Mouse (Mus musculus) intestine, embryonic 15.5 days (tissue): Measurements from ENCODE around the gene B3gnt3. TPM values are rescaled to one million over a fixed set of nuclear protein-coding genes. Genes with fewer than 3 reads are reported as not detected.

Experiments
- ATAC-seq: fragments of 200-750 bp; cut with Nextera tagmentation; 2 replicates; pipeline ENCODE4 v1.8.0; 2017; ENCODE audit warnings: moderate TSS enrichment, moderate library complexity
- H3K27ac ChIP-seq: fragments of 300-500 bp; sonication (generic); 2 replicates; pipeline ENCODE4 v1.5.1; 2015; ENCODE audit warnings: mild to moderate bottlenecking, inconsistent platforms
- H3K27me3 ChIP-seq: fragments of 300-500 bp; sonication (generic); replicated peaks from 2 replicates; pipeline ENCODE4 v1.6.1; 2015; ENCODE audit warnings: inconsistent platforms
- H3K36me3 ChIP-seq: fragments of 300-500 bp; sonication (generic); 2 replicates; pipeline ENCODE4 v1.6.1; 2015; ENCODE audit warnings: inconsistent platforms
- H3K4me1 ChIP-seq: fragments of 300-500 bp; sonication (generic); replicated peaks from 2 replicates; pipeline ENCODE4 v1.6.1; 2015; ENCODE audit warnings: inconsistent platforms
- H3K4me2 ChIP-seq: fragments of 300-500 bp; sonication (generic); replicated peaks from 2 replicates; pipeline ENCODE4 v1.6.1; 2015; ENCODE audit warnings: mild to moderate bottlenecking, inconsistent platforms
- H3K4me3 ChIP-seq: fragments of 300-500 bp; sonication (generic); replicated peaks from 2 replicates; pipeline ENCODE4 v1.5.1; 2015; ENCODE audit warnings: inconsistent platforms
- H3K9ac ChIP-seq: fragments of 300-500 bp; sonication (generic); 2 replicates; pipeline ENCODE4 v1.6.1; 2015; ENCODE audit warnings: inconsistent platforms
- H3K9me3 ChIP-seq: fragments of 300-500 bp; sonication (generic); 2 replicates; pipeline ENCODE4 v1.6.1; 2016; ENCODE audit warnings: inconsistent platforms
- WGBS: fragments of 180-500 bp; shearing (Covaris S2); methylation state at CpG from one replicate; pipeline ENCODE4 v1.1.7; 2015; 5-methylcytosine and 5-hydroxymethylcytosine counted together
- polyA plus RNA-seq: library from polyadenylated mRNA; unstranded; fragments of >200 nt; fragmentation: Nextera tagmentation; extraction: Ambion mirVana; gene quantifications from 2 replicates; pipeline ENCODE4 v1.2.1, GENCODE M21; 2015

B3gnt3 gene
- polyA plus RNA-seq, 1 experiment from 2014 or later = 16.0 TPM

DNA sequence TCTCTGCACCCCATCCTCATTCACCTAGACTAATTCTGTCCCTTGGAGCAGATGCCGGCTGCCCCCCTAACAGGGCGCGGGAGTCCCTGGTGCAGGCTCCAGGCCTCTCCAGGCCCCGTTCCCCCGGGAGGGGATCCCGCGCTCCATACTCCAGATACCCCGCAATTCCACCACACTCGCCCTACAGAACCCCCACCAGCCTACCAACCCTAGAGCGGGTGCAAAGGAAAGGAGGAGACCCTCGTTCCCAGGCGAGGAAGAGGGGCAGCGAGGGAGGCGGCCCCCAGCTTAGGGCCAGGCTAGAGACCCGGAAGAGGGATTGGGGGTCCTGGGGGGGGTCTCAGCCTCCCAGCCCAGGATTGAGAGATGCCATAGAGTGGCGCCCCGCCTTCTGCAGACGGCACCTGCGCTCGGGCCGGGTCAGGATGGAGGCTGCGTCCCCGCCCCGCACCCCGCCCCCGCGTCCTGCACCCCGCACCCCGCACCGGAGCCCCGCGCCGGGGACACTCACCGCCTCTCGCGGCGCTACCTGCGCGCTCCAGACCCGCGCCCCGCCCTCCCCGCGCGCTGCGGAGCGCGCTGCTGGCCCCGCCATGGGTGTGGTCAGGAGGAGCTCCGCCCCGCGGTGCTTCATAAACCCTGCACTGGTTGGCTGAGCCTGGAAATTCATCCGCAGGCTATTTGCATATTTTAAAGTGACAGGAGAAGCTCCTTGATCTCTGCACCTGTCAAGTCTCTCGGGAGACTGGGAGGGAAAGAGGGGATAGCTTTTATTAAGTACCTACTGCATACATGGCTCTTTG lies 23.7 kb upstream of the B3gnt3 start, which contains the start of gene Fcho1:
Fcho1 (minus strand) TSS at position 595 of the 803 bp plus-strand sequence.
- no peaks in the 10 kb centered on the region for H3K9me3 ChIP-seq

DNA sequence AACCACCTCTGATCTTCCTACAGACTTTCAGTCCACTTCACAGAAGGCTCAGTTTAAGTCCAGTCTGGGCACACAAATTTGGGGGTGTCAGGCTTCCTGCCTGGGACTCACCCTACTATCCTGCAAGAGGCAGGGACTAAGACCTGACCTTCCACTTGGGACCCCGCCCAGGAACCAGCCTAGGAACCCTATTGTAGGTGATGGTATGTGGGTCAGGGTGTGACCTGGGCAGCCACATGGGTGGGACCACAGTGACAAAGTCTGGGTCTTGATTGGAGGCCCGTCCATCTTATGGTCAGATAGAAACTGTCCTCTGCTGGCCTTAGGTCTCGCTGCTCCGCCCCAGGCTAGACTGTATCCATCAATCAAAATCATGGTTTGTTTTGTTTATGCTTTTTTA lies 22.8 kb upstream of the B3gnt3 start:
- Histone ChIP-seq H3K36me3 (no peaks in the 10 kb centered on the region), H3K4me2 (no peak overlapping the region), H3K27me3 (peaks cover 5% of the 10 kb centered on the region), H3K4me1 (peaks cover 13% of the 10 kb centered on the region), H3K27ac (no peak overlapping the region), H3K9me3 (no peaks in the 10 kb centered on the region), H3K4me3 (no peak overlapping the region), H3K9ac (no peak overlapping the region)
- WGBS = 56% methylated on average over 4 of the region's 4 CpGs
- no peak for ATAC-seq

More for the DNA sequence above, 23.7 kb upstream of the B3gnt3 start, which contains the start of gene Fcho1:
- Histone ChIP-seq H3K9ac (peak within 1 kb of the TSS; percentile 61), H3K27ac (no peak within 1 kb of the TSS), H3K4me1 (peaks cover 10% of the 10 kb centered on the region), H3K4me2 (peak within 1 kb of the TSS; percentile 92), H3K4me3 (peak within 1 kb of the TSS; percentile 58), H3K36me3 (no peaks in the 10 kb centered on the region), H3K27me3 (peaks cover 5% of the 10 kb centered on the region)
- peak; percentile 93 for ATAC-seq
- under 1% methylated on average over 54 of the region's 54 CpGs for WGBS

DNA sequence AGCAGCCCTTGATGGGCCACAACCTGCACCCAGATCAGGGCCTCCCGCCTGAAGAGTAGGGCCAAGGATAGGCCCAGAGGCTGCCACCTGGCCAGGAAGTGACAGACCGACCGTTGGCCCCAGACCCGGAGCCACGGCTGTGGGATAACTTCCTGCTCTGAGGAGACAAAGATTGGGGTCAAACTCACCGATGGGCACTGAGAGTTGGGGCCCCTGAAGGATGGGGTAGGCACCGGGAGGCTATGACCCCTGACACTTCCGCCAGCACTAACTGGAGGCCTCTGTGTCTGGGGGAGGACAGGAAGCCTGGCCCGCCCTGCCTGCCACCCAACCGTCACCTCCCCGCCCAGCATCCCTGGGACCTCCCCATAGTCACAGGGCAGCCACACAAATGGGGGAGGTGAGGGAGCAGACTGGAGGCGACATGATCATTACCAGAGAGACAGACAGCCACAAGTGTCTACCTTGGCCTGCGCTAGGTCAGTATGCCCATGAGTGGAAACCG lies 21.5 kb upstream of the B3gnt3 start:
- Histone ChIP-seq H3K9ac (no peak overlapping the region), H3K4me1 (peaks cover 10% of the 10 kb centered on the region), H3K9me3 (no peaks in the 10 kb centered on the region), H3K36me3 (no peaks in the 10 kb centered on the region), H3K4me2 (no peak overlapping the region), H3K4me3 (no peak overlapping the region), H3K27ac (no peak overlapping the region), H3K27me3 (peaks cover 5% of the 10 kb centered on the region)
- 64% methylated on average over 14 of the region's 14 CpGs for WGBS
- no peak for ATAC-seq

DNA sequence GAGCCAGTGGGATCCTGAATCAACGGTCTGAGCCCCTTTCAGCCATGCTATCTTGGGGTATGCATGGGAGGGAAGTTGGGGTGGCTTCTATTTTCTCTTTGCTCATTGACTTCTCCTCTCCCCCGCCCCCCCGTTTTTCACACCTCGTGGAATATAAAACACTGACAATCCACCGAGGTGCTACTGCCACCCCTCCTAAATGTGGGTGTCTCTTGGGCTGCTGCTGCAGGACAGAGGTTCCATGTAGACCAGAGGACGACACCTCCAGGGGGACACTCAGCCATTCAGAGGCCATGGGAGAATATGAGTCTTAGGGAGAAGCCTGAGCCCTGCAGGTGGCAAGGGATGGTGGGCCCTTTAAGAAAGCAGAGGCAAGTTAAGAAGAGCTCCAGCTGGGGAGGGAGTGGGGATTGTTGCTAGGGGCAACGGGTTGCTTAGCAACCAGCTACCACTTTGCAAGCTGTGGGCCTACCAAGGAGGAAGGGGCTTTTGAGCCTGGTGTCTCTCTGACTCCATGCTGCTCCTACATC lies 18.4 kb upstream of the B3gnt3 start:
- Histone ChIP-seq H3K4me1 (peaks cover 7% of the 10 kb centered on the region), H3K9ac (no peak overlapping the region), H3K4me2 (no peak overlapping the region), H3K4me3 (no peak overlapping the region), H3K27ac (no peak overlapping the region), H3K9me3 (no peaks in the 10 kb centered on the region), H3K27me3 (peaks cover 2% of the 10 kb centered on the region; the same call in 1 of the 2 replicates), H3K36me3 (no peaks in the 10 kb centered on the region)
- no peak for ATAC-seq
- WGBS = 45% methylated on average over 7 of the region's 7 CpGs

DNA sequence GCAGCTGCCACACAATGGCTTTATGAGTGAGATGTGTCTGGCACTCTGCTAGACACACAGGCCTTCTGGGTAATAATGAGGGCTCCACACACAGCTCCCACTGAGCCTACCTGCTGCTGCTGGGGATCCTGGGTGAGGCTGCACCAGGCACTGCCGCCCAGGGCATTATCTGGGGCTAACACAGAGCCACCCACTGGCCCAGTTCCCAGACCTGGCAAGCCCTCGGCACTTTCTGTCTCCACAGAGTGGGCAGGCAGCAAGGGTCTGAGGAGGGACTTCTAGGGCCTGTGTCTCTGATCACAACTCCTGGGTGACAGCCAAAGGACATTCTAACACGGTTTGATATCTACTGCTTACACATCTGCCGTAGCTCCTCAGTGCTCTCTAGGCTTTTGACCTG lies 17.6 kb upstream of the B3gnt3 start:
- H3K27me3 ChIP-seq = no peaks in the 10 kb centered on the region
- no peaks in the 10 kb centered on the region for H3K9me3 ChIP-seq
- H3K27ac ChIP-seq = no peak overlapping the region
- H3K9ac ChIP-seq = no peak overlapping the region
- H3K36me3 ChIP-seq = no peaks in the 10 kb centered on the region
- H3K4me3 ChIP-seq = no peak overlapping the region
- WGBS = 68% methylated on average over 4 of the region's 4 CpGs
- no peak overlapping the region for H3K4me2 ChIP-seq
- 0 out of 2 replicates have a peak, but pooled peaks cover 5% of the 10 kb centered on the region for H3K4me1 ChIP-seq
- ATAC-seq = no peak

DNA sequence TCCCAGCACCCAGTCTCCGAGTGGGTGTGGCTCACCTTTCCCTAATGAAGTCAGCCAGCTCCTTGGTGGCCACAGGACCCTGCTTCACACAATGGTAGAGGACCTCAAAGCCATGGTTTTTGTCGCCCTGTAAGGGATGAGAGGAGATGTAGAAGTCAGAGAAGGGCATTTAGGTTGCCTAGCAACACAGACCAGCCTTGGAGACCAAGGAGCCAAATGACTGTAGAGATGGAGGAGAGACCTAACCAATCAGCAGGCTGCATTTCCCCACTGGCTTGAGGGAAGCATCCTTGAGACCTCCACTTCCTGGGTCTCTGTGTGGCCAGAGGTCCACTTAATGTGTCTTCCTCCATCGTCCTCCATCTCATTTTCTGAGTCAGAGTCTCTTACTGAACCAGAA lies 16.7 kb upstream of the B3gnt3 start:
- Histone ChIP-seq H3K9ac (no peak overlapping the region), H3K27me3 (no peaks in the 10 kb centered on the region), H3K36me3 (no peaks in the 10 kb centered on the region), H3K9me3 (no peaks in the 10 kb centered on the region), H3K4me2 (no peak overlapping the region), H3K27ac (no peak overlapping the region), H3K4me3 (no peak overlapping the region), H3K4me1 (0 out of 2 replicates have a peak, but pooled peaks cover 5% of the 10 kb centered on the region)
- WGBS = 44% methylated on average over 3 of the region's 3 CpGs
- ATAC-seq = no peak

DNA sequence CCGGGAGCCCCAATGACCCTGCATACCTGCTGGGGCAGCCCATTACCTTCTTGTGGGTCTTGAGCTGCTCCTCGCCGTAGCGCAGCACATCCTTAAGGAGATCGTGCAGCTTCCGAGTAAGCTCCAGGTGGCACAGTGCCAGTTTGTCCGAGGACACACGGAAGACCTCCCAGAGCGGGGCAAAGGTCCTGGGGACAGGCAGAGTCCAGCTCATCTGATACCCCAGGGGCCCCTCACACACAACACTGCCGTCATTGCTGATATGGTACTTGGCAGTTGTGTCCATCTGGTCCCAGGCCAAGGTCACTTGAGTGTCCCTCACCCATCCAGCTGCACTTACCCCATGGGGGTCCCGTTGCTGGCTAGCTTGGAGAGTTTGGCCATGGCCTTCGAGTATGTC lies 15.5 kb upstream of the B3gnt3 start:
- 72% methylated on average over 12 of the region's 12 CpGs for WGBS
- H3K9me3 ChIP-seq = no peaks in the 10 kb centered on the region
- H3K4me3 ChIP-seq = no peak overlapping the region

DNA sequence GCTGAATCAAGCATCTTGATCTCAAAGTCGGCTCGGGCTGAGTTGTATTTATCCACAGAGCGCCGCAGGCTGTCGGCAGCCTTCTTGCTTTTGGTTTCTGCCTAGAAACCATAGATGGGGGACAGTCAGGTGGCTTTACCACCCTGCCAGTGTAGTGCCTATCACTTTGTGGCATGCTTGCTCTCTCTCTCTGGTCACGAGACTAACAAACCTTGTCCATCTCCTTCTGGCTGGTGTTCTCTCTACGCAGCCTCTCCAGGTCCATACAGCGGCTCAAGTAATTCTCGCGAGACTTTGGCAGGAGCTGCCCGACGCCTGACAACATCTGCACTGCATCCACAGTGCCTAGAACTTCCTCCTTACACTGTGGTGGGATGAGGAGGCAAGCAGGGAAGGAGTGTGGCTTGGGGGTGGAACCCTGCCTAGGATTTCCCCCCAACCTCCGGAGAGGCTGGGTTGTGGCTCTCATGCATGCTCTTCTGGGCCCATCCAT lies 15.0 kb upstream of the B3gnt3 start:
- no peaks in the 10 kb centered on the region for H3K27me3 ChIP-seq
- no peak for ATAC-seq
- H3K4me3 ChIP-seq = no peak overlapping the region
- no peak overlapping the region for H3K9ac ChIP-seq
- H3K4me1 ChIP-seq = 0 out of 2 replicates have a peak, but pooled peaks cover 5% of the 10 kb centered on the region
- H3K4me2 ChIP-seq = no peak overlapping the region
- 81% methylated on average over 13 of the region's 13 CpGs for WGBS
- no peaks in the 10 kb centered on the region for H3K9me3 ChIP-seq
- no peaks in the 10 kb centered on the region for H3K36me3 ChIP-seq
- H3K27ac ChIP-seq = no peak overlapping the region

More for the DNA sequence above, 15.5 kb upstream of the B3gnt3 start:
- Histone ChIP-seq H3K36me3 (no peaks in the 10 kb centered on the region), H3K9ac (no peak overlapping the region), H3K4me1 (0 out of 2 replicates have a peak, but pooled peaks cover 5% of the 10 kb centered on the region), H3K4me2 (no peak overlapping the region), H3K27ac (no peak overlapping the region), H3K27me3 (no peaks in the 10 kb centered on the region)
- ATAC-seq = 0 out of 2 replicates have a peak, but pooled peaks have one; percentile 19

DNA sequence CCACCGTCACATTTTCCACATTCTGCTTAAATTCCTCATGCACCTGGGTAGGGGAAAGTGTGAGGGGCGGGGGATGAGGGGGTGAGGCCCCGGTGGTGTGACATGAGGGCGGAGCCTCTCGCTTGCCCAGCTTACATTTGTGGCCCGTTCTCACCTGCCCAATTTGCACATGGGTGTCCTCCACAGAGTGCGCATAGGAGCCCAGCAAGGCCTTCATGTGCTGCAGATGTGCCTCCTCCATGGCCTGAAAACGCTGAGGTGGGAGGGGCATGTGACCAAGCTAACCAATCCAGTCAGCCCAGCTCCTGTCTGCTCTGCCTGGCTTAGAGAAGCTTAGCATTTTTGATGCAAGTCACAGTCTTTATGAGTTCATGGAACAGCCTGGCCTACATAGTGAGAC lies 13.9 kb upstream of the B3gnt3 start:
- no peak for ATAC-seq
- no peaks in the 10 kb centered on the region for H3K9me3 ChIP-seq
- WGBS = 43% methylated on average over 8 of the region's 8 CpGs
- 0 out of 2 replicates have a peak, but pooled peaks cover 5% of the 10 kb centered on the region for H3K4me1 ChIP-seq
- H3K9ac ChIP-seq = no peak overlapping the region
- no peak overlapping the region for H3K4me3 ChIP-seq
- H3K27ac ChIP-seq = no peak overlapping the region
- no peak overlapping the region for H3K4me2 ChIP-seq
- H3K27me3 ChIP-seq = no peaks in the 10 kb centered on the region
- no peaks in the 10 kb centered on the region for H3K36me3 ChIP-seq

DNA sequence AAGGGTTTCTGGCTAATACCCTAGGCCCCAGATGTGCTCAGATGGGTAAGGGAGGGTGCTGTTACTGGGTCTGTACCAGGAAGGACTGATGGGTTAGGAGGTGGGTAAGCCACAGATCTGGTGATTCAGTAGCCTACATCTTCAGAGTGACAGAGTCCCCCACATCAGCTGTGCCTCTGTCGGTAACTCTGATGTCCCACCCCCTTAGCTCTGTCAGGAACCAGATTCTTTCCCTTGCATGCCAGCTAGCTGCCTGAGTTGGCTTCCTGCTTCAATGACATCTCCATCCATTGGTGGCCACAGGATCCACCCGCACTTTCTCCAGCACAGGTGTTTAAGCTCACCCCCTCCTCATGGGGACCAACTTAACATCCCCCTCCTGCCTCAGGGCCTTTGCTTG lies 10.0 kb upstream of the B3gnt3 start:
- Histone ChIP-seq H3K9ac (no peak overlapping the region), H3K27ac (no peak overlapping the region), H3K4me3 (no peak overlapping the region), H3K9me3 (no peaks in the 10 kb centered on the region), H3K36me3 (no peaks in the 10 kb centered on the region), H3K27me3 (no peaks in the 10 kb centered on the region), H3K4me2 (no peak overlapping the region), H3K4me1 (peaks cover 6% of the 10 kb centered on the region)
- 79% methylated on average over 2 of the region's 2 CpGs for WGBS
- no peak for ATAC-seq

DNA sequence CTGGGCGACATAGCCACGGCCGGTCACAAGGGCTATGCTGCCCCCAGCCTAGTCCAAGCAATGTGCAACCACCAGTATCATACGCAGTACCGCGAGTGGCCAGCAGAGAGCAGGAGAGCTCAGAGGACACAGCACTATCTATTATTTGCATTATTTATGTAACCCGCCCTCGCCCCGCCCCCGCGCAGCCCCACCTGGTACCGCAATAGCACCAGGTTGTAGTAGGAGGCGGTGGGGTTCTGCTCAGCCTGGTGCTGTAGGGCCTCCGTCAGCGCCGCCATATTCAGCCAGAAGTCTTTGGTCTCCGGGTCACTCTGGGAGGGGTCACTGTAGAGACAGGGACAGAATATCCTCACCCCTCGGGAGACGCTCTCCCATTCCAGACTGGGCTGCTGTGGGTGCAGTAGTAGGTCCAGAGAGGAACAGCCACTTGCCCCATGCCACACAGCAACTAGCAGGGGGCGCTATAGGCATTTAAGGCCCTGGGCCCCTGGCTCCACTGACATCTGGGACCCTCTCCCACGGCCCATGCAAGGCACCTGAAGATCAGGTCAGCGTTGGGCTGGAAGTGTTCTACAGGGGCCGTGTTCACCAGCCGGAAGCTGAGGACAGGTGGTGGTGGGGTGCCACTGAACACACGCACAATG lies 8.3 kb upstream of the B3gnt3 start:
- 22% methylated on average over 25 of the region's 25 CpGs for WGBS
- H3K9ac ChIP-seq = no peak overlapping the region; the same call in 1 of the 2 replicates
- H3K27ac ChIP-seq = no peak overlapping the region
- ATAC-seq = peak; percentile 59
- 0 out of 2 replicates have a peak overlapping the region, but pooled peaks have one; percentile 10 for H3K4me3 ChIP-seq
- no peaks in the 10 kb centered on the region for H3K9me3 ChIP-seq
- no peaks in the 10 kb centered on the region for H3K36me3 ChIP-seq
- H3K27me3 ChIP-seq = no peaks in the 10 kb centered on the region
- peaks cover 6% of the 10 kb centered on the region for H3K4me1 ChIP-seq
- H3K4me2 ChIP-seq = peak overlapping the region; percentile 61
